Comparison of ENCODE assay signal across 8 mouse cellular contexts in the genomic region with DNA sequence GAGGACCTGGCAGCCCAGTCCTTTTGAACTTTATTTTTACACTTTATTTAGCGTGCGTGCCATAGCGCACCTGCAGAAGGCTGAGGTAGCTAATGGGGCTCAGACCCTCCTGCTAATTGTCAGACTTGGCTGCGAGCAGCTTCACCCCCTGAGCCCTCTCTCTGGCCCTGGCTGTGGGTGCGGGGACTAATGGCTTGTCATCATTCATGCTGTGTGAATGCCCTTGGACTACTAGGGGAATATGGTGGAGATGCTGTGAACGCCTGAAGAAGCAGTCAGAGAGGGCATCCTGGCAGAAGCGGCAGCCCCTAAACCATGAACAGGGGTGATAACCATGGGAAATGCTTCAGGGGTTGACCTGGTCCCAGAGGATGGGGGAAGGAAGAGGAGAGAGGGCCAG.
A peak's percentile ranks its signal among the peaks of the same experiment; 100 is the strongest.
DNase-seq lines count a peak whose midpoint lies in the region; ATAC-seq and TF ChIP-seq lines count a peak whose summit lies in the region.
"Had no signal": no experiment of that assay in that cellular context is flagged by ENCODE, and none has a peak within 500 bp of the region (broad histone marks: within the 10 kb centered on the region; RNA-seq: fewer than 3 reads in every experiment).

No protein-coding gene starts in this region.

- peak overlapping the region; percentile 80 for H3K27ac ChIP-seq in hindbrain, embryonic 10.5 days
- H3K27ac ChIP-seq in hindbrain, embryonic 11.5 days (ENCODE audit: low read depth, low read length) = no peak overlapping the region
- H3K27ac ChIP-seq in neural tube, embryonic 12.5 days = no peak overlapping the region
- no peak overlapping the region for H3K27ac ChIP-seq in neural tube, embryonic 15.5 days (replicated peaks)
- H3K27ac ChIP-seq in hindbrain, postnatal 0 days = 0 out of 2 replicates have a peak overlapping the region, but pooled peaks have one; percentile 32
- peak overlapping the region; percentile 92 for H3K27ac ChIP-seq in stomach, embryonic 16.5 days (ENCODE audit: low read length)

- 84% methylated on average over 7 of the region's 7 CpGs for WGBS in hindbrain, embryonic 10.5 days
- 85% methylated on average over 7 of the region's 7 CpGs for WGBS in hindbrain, embryonic 11.5 days
- WGBS in neural tube, embryonic 12.5 days = 82% methylated on average over 7 of the region's 7 CpGs
- WGBS in neural tube, embryonic 15.5 days = 84% methylated on average over 7 of the region's 7 CpGs
- 83% methylated on average over 7 of the region's 7 CpGs for WGBS in hindbrain, postnatal 0 days
- WGBS in stomach, embryonic 16.5 days = 84% methylated on average over 7 of the region's 7 CpGs

- no peak for DNase-seq in hindbrain, embryonic 10.5 days (ENCODE audit: low spot score)
- no peak for DNase-seq in hindbrain, embryonic 11.5 days (ENCODE audit: low spot score)
- no peak for DNase-seq in hindbrain, postnatal 0 days (ENCODE audit: low spot score)
- DNase-seq in embryo, embryonic 10 days (ENCODE audit: low spot score) = no peak

- H3K36me3 ChIP-seq in hindbrain, embryonic 10.5 days = no peaks in the 10 kb centered on the region
- no peaks in the 10 kb centered on the region for H3K36me3 ChIP-seq in hindbrain, embryonic 11.5 days (ENCODE audit: control insufficient read depth, insufficient read depth, low read length)
- H3K36me3 ChIP-seq in neural tube, embryonic 12.5 days = no peaks in the 10 kb centered on the region
- no peaks in the 10 kb centered on the region for H3K36me3 ChIP-seq in neural tube, embryonic 15.5 days
- H3K36me3 ChIP-seq in hindbrain, postnatal 0 days (ENCODE audit: insufficient read depth, low read length) = no peaks in the 10 kb centered on the region
- H3K36me3 ChIP-seq in stomach, embryonic 16.5 days (ENCODE audit: control insufficient read depth, insufficient read depth, low read length) = no peaks in the 10 kb centered on the region

- no peaks in the 10 kb centered on the region for H3K27me3 ChIP-seq in hindbrain, embryonic 10.5 days (ENCODE audit: insufficient read depth, poor library complexity, severe bottlenecking)
- H3K27me3 ChIP-seq in hindbrain, embryonic 11.5 days (ENCODE audit: control insufficient read depth, insufficient read depth, low read length) = no peaks in the 10 kb centered on the region; the same call in 1 of the 2 replicates
- H3K27me3 ChIP-seq in neural tube, embryonic 12.5 days (replicated peaks) = no peaks in the 10 kb centered on the region
- no peaks in the 10 kb centered on the region for H3K27me3 ChIP-seq in neural tube, embryonic 15.5 days (replicated peaks)
- H3K27me3 ChIP-seq in hindbrain, postnatal 0 days (ENCODE audit: insufficient read depth, low read length) = no peaks in the 10 kb centered on the region
- H3K27me3 ChIP-seq in stomach, embryonic 16.5 days (ENCODE audit: control insufficient read depth, insufficient read depth, low read length) = no peaks in the 10 kb centered on the region

- no peak overlapping the region for H3K4me2 ChIP-seq in hindbrain, embryonic 11.5 days (replicated peaks; ENCODE audit: low read depth, low read length)
- H3K4me2 ChIP-seq in neural tube, embryonic 12.5 days (replicated peaks) = no peak overlapping the region
- no peak overlapping the region for H3K4me2 ChIP-seq in neural tube, embryonic 15.5 days
- H3K4me2 ChIP-seq in hindbrain, postnatal 0 days (ENCODE audit: low read depth, low read length) = no peak overlapping the region
- H3K4me2 ChIP-seq in stomach, embryonic 16.5 days (ENCODE audit: low read depth, low read length) = no peak overlapping the region

- H3K4me1 ChIP-seq in hindbrain, embryonic 10.5 days (replicated peaks) = peaks cover 99% of the 10 kb centered on the region
- H3K4me1 ChIP-seq in hindbrain, embryonic 11.5 days (replicated peaks; ENCODE audit: control insufficient read depth, insufficient read depth, low read length) = peaks cover 20% of the 10 kb centered on the region
- peaks cover 75% of the 10 kb centered on the region for H3K4me1 ChIP-seq in neural tube, embryonic 12.5 days
- H3K4me1 ChIP-seq in neural tube, embryonic 15.5 days = peaks cover 91% of the 10 kb centered on the region
- H3K4me1 ChIP-seq in hindbrain, postnatal 0 days (ENCODE audit: insufficient read depth, low read length) = peaks cover 44% of the 10 kb centered on the region
- peaks cover 95% of the 10 kb centered on the region for H3K4me1 ChIP-seq in stomach, embryonic 16.5 days (ENCODE audit: control insufficient read depth, insufficient read depth, low read length)

- no peak overlapping the region for H3K9ac ChIP-seq in hindbrain, embryonic 11.5 days (ENCODE audit: low read depth, low read length)
- peak overlapping the region; percentile 3; the same call in 1 of the 2 replicates for H3K9ac ChIP-seq in neural tube, embryonic 12.5 days
- H3K9ac ChIP-seq in neural tube, embryonic 15.5 days (replicated peaks) = no peak overlapping the region
- no peak overlapping the region for H3K9ac ChIP-seq in hindbrain, postnatal 0 days (replicated peaks; ENCODE audit: low read length)
- peak overlapping the region; percentile 40 for H3K9ac ChIP-seq in stomach, embryonic 16.5 days (ENCODE audit: low read length)

- H3K4me3 ChIP-seq in hindbrain, embryonic 10.5 days = no peak overlapping the region
- no peak overlapping the region for H3K4me3 ChIP-seq in hindbrain, embryonic 11.5 days (ENCODE audit: low read depth, low read length)
- no peak overlapping the region for H3K4me3 ChIP-seq in neural tube, embryonic 12.5 days
- no peak overlapping the region for H3K4me3 ChIP-seq in neural tube, embryonic 15.5 days (replicated peaks)
- H3K4me3 ChIP-seq in hindbrain, postnatal 0 days (ENCODE audit: low read length) = no peak overlapping the region
- H3K4me3 ChIP-seq in stomach, embryonic 16.5 days (replicated peaks; ENCODE audit: low read length) = no peak overlapping the region

- TF ChIP-seq CTCF in hindbrain, postnatal 0 days (IDR thresholded peaks at IDR 0.05; ENCODE audit: low read depth) = no peak

- no peak for ATAC-seq in hindbrain, embryonic 11.5 days (ENCODE audit: low FRiP score)
- ATAC-seq in neural tube, embryonic 12.5 days (ENCODE audit: low FRiP score, low read depth) = no peak
- ATAC-seq in neural tube, embryonic 15.5 days (ENCODE audit: low FRiP score) = no peak
- no peak for ATAC-seq in hindbrain, postnatal 0 days
- no peak for ATAC-seq in stomach, embryonic 16.5 days (ENCODE audit: insufficient read depth, low FRiP score)
- ATAC-seq: activated CD4-positive, CD25-positive, alpha-beta regulatory T cell, adult 4 months had no signal

- H3K9me3 ChIP-seq in hindbrain, embryonic 10.5 days = no peaks in the 10 kb centered on the region
- H3K9me3 ChIP-seq in hindbrain, embryonic 11.5 days (ENCODE audit: control insufficient read depth, low read length) = no peaks in the 10 kb centered on the region
- no peaks in the 10 kb centered on the region for H3K9me3 ChIP-seq in neural tube, embryonic 12.5 days
- H3K9me3 ChIP-seq in neural tube, embryonic 15.5 days (replicated peaks) = no peaks in the 10 kb centered on the region
- H3K9me3 ChIP-seq in hindbrain, postnatal 0 days (ENCODE audit: low read length) = no peaks in the 10 kb centered on the region
- no peaks in the 10 kb centered on the region for H3K9me3 ChIP-seq in stomach, embryonic 16.5 days (replicated peaks; ENCODE audit: control insufficient read depth, low read length)

Comparison
In these comparisons a context has a peak if more than half of its experiments do, and no peak if none do; other contexts are left out.
1. H3K27ac ChIP-seq: peak in hindbrain, embryonic 10.5 days (single experiment), hindbrain, postnatal 0 days (single experiment) and stomach, embryonic 16.5 days (single experiment); none in hindbrain, embryonic 11.5 days (single experiment), neural tube, embryonic 12.5 days (single experiment) and neural tube, embryonic 15.5 days (single experiment).
2. H3K9ac ChIP-seq: peak in neural tube, embryonic 12.5 days (single experiment) and stomach, embryonic 16.5 days (single experiment); none in hindbrain, embryonic 11.5 days (single experiment), neural tube, embryonic 15.5 days (single experiment) and hindbrain, postnatal 0 days (single experiment).